Mouse (Mus musculus): Measurements from ENCODE around the gene Phlda1. TPM values are rescaled to one million over a fixed set of nuclear protein-coding genes. Genes with fewer than 3 reads are reported as not detected.

The Phlda1 gene
- total RNA-seq, 2 experiments from 2014 or later = 16.9 to 18.8 TPM

- no peak for DNase-seq (ENCODE audit: low spot score)
- intact Hi-C loops (cut with DNase I) = loop anchor here (1.0 kb wide), 2 partner anchors 422 to 454 kb away; no protein-coding TSS in a partner anchor
Observed at GRCm38 (mm10) chr10:111503071-111503470, 3.0 kb upstream of the Phlda1 start.

GRCm38 (mm10) chr10:111503716-111504115 is 2.4 kb upstream of the Phlda1 start:
- intact Hi-C loops (cut with DNase I) = loop anchor here (1.0 kb wide), 2 partner anchors 422 to 454 kb away; no protein-coding TSS in a partner anchor
- DNase-seq (ENCODE audit: low spot score) = no peak

GRCm38 (mm10) chr10:111504606-111505005 is 1.5 kb upstream of the Phlda1 start:
- intact Hi-C loops (cut with DNase I) = loop anchor here (5.0 kb wide), 1 partner anchor 98 kb away; no protein-coding TSS in a partner anchor
- no peak for DNase-seq (ENCODE audit: low spot score)

GRCm38 (mm10) chr10:111505406-111505805 is 680 bp upstream of the Phlda1 start:
- DNase-seq (ENCODE audit: low spot score) = no peak
- intact Hi-C loops (cut with DNase I) = loop anchor here (5.0 kb wide), 1 partner anchor 97 kb away; no protein-coding TSS in a partner anchor

GRCm38 (mm10) chr10:111506926-111507459 is 907 bp downstream of the Phlda1 start:
- DNase-seq (ENCODE audit: low spot score) = no peak
- intact Hi-C loops (cut with DNase I) = loop anchor here (1.0 to 5.0 kb wide), 3 partner anchors 37 to 95 kb away; no protein-coding TSS in a partner anchor

- DNase-seq (ENCODE audit: low spot score) = peak; percentile 38
- intact Hi-C loops (cut with DNase I) = loop anchor here (2.0 to 5.0 kb wide), 2 partner anchors 75 to 95 kb away; no protein-coding TSS in a partner anchor
Observed at GRCm38 (mm10) chr10:111507460-111508211, 1.6 kb downstream of the Phlda1 start.

- intact Hi-C loops (cut with DNase I) = loop anchor here (5.0 kb wide), 1 partner anchor 94 kb away; no protein-coding TSS in a partner anchor
- DNase-seq (ENCODE audit: low spot score) = no peak
Observed at GRCm38 (mm10) chr10:111508324-111509080, 2.4 kb downstream of the Phlda1 start.

GRCm38 (mm10) chr10:111509103-111509784 is 3.2 kb downstream of the Phlda1 start:
- DNase-seq (ENCODE audit: low spot score) = no peak
- intact Hi-C loops (cut with DNase I) = loop anchor here (5.0 kb wide), 1 partner anchor 93 kb away; no protein-coding TSS in a partner anchor

- intact Hi-C loops (cut with DNase I) = loop anchor here (5.0 kb wide), 1 partner anchor 92 kb away; no protein-coding TSS in a partner anchor
- no peak for DNase-seq (ENCODE audit: low spot score)
Observed at GRCm38 (mm10) chr10:111509981-111510380, 3.9 kb downstream of the Phlda1 start.

GRCm38 (mm10) chr10:111510798-111511197 is 4.7 kb downstream of the Phlda1 start:
- intact Hi-C loops (cut with DNase I) = no loop called here
- no peak for DNase-seq (ENCODE audit: low spot score)

GRCm38 (mm10) chr10:111512036-111512568 is 6.0 kb downstream of the Phlda1 start:
- DNase-seq (ENCODE audit: low spot score) = no peak
- intact Hi-C loops (cut with DNase I) = no loop called here

GRCm38 (mm10) chr10:111514282-111514885 is 8.3 kb downstream of the Phlda1 start:
- intact Hi-C loops (cut with DNase I) = no loop called here
- DNase-seq (ENCODE audit: low spot score) = no peak

- intact Hi-C loops (cut with DNase I) = no loop called here
Observed at GRCm38 (mm10) chr10:111515071-111516010, 9.3 kb downstream of the Phlda1 start.

GRCm38 (mm10) chr10:111516172-111516588 is 10.1 kb downstream of the Phlda1 start:
- DNase-seq (ENCODE audit: low spot score) = peak; percentile 26
- intact Hi-C loops (cut with DNase I) = no loop called here

More at GRCm38 (mm10) chr10:111515071-111516010, 9.3 kb downstream of the Phlda1 start:
- DNase-seq (ENCODE audit: low spot score) = no peak

- intact Hi-C loops (cut with DNase I) = no loop called here
Observed at GRCm38 (mm10) chr10:111516804-111517436, 10.8 kb downstream of the Phlda1 start.

GRCm38 (mm10) chr10:111518350-111518749 is 12.3 kb downstream of the Phlda1 start:
- DNase-seq (ENCODE audit: low spot score) = no peak
- intact Hi-C loops (cut with DNase I) = no loop called here

More at GRCm38 (mm10) chr10:111516804-111517436, 10.8 kb downstream of the Phlda1 start:
- DNase-seq (ENCODE audit: low spot score) = no peak

GRCm38 (mm10) chr10:111519620-111520370 is 13.7 kb downstream of the Phlda1 start:
- intact Hi-C loops (cut with DNase I) = no loop called here
- peak; percentile 23 for DNase-seq (ENCODE audit: low spot score)
